Mouse (Mus musculus) midbrain, embryonic 16.5 days (tissue): Measurements from ENCODE around the gene Cacnb4. TPM values are rescaled to one million over a fixed set of nuclear protein-coding genes. Genes with fewer than 3 reads are reported as not detected.

Experiments
- ATAC-seq: fragments of 200-750 bp; cut with Nextera tagmentation; 2 replicates; pipeline ENCODE4 v1.8.0; 2017; ENCODE audit warnings: moderate TSS enrichment
- H3K27ac ChIP-seq: fragments of 300-500 bp; sonication (generic); 2 replicates; pipeline ENCODE4 v1.5.1; 2014; ENCODE audit warnings: mild to moderate bottlenecking, low read length, mixed read lengths
- H3K27me3 ChIP-seq: fragments of 300-500 bp; sonication (generic); 2 replicates; pipeline ENCODE4 v1.6.1; 2014; ENCODE audit warnings: low read depth, low read length, mixed read lengths; ENCODE audit not compliant: control insufficient read depth, insufficient read depth
- H3K36me3 ChIP-seq: fragments of 300-500 bp; sonication (generic); 2 replicates; pipeline ENCODE4 v1.6.1; 2014; ENCODE audit warnings: mild to moderate bottlenecking, low read length, moderate library complexity, mixed read lengths; ENCODE audit not compliant: control insufficient read depth, insufficient read depth
- H3K4me1 ChIP-seq: fragments of 300-500 bp; sonication (generic); 2 replicates; pipeline ENCODE4 v1.6.1; 2014; ENCODE audit warnings: mild to moderate bottlenecking, low read length, mixed read lengths; ENCODE audit not compliant: control insufficient read depth, insufficient read depth
- H3K4me2 ChIP-seq: fragments of 300-500 bp; sonication (generic); 2 replicates; pipeline ENCODE4 v1.6.1; 2014; ENCODE audit warnings: mild to moderate bottlenecking, low read length, mixed read lengths
- H3K4me3 ChIP-seq: fragments of 300-500 bp; sonication (generic); 2 replicates; pipeline ENCODE4 v1.5.1; 2014; ENCODE audit warnings: low read depth, mild to moderate bottlenecking, low read length, moderate library complexity, mixed read lengths
- H3K9ac ChIP-seq: fragments of 300-500 bp; sonication (generic); 2 replicates; pipeline ENCODE4 v1.6.1; 2014; ENCODE audit warnings: low read depth, low read length, mixed read lengths
- H3K9me3 ChIP-seq: fragments of 300-500 bp; sonication (generic); replicated peaks from 2 replicates; pipeline ENCODE4 v1.6.1; 2014; ENCODE audit warnings: mild to moderate bottlenecking, low read length, mixed read lengths; ENCODE audit not compliant: control insufficient read depth, poor library complexity, severe bottlenecking
- WGBS: fragments of 180-500 bp; shearing (Covaris S2); extraction: QIAGEN DNeasy Blood & Tissue Kit; methylation state at CpG from one replicate; pipeline ENCODE4 v1.1.7; 2014; 5-methylcytosine and 5-hydroxymethylcytosine counted together
- polyA plus RNA-seq: library from polyadenylated mRNA; unstranded; fragments of >200 nt; fragmentation: Nextera tagmentation; extraction: Ambion mirVana; gene quantifications from 2 replicates; pipeline ENCODE4 v1.2.1, GENCODE M21; 2015

Cacnb4 gene
- polyA plus RNA-seq, 1 experiment from 2014 or later = 15.6 TPM

- Histone ChIP-seq H3K4me1 (no peaks in the 10 kb centered on the region), H3K4me3 (no peak overlapping the region), H3K27me3 (no peaks in the 10 kb centered on the region), H3K9ac (no peak overlapping the region), H3K27ac (no peak overlapping the region), H3K9me3 (no peaks in the 10 kb centered on the region), H3K36me3 (peaks cover 4% of the 10 kb centered on the region; the same call in 1 of the 2 replicates), H3K4me2 (no peak overlapping the region)
- 91% methylated on average over 12 of the region's 12 CpGs for WGBS
- ATAC-seq = no peak
These were observed 215.2 kb downstream of the Cacnb4 start for GRCm38 (mm10) chr2:52461206-52461967.

GRCm38 (mm10) chr2:52455606-52456479, 220.8 kb downstream of the Cacnb4 start:
- H3K9me3 ChIP-seq = no peaks in the 10 kb centered on the region
- no peak overlapping the region for H3K27ac ChIP-seq
- H3K36me3 ChIP-seq = peaks cover 14% of the 10 kb centered on the region
- no peak for ATAC-seq
- no peak overlapping the region for H3K4me2 ChIP-seq
- no peak overlapping the region for H3K4me3 ChIP-seq
- no peaks in the 10 kb centered on the region for H3K4me1 ChIP-seq
- WGBS = 70% methylated on average over 7 of the region's 7 CpGs
- H3K9ac ChIP-seq = no peak overlapping the region
- H3K27me3 ChIP-seq = no peaks in the 10 kb centered on the region

- Histone ChIP-seq H3K4me3 (no peak overlapping the region), H3K9me3 (no peaks in the 10 kb centered on the region), H3K4me1 (no peaks in the 10 kb centered on the region), H3K27me3 (no peaks in the 10 kb centered on the region), H3K36me3 (peaks cover 13% of the 10 kb centered on the region), H3K9ac (no peak overlapping the region), H3K27ac (no peak overlapping the region), H3K4me2 (no peak overlapping the region)
- WGBS = 92% methylated on average over 8 of the region's 8 CpGs
- no peak for ATAC-seq
These were observed 226.8 kb downstream of the Cacnb4 start for GRCm38 (mm10) chr2:52449818-52450217.

- WGBS = 80% methylated on average over 1 of the region's 1 CpGs
- no peak overlapping the region for H3K27ac ChIP-seq
- no peak overlapping the region for H3K9ac ChIP-seq
- H3K4me1 ChIP-seq = no peaks in the 10 kb centered on the region
- H3K27me3 ChIP-seq = no peaks in the 10 kb centered on the region
- no peak for ATAC-seq
- no peak overlapping the region for H3K4me2 ChIP-seq
- H3K36me3 ChIP-seq = peaks cover 9% of the 10 kb centered on the region; the same call in 1 of the 2 replicates
- no peaks in the 10 kb centered on the region for H3K9me3 ChIP-seq
- no peak overlapping the region for H3K4me3 ChIP-seq
These were observed 227.7 kb downstream of the Cacnb4 start for GRCm38 (mm10) chr2:52448916-52449315.

- 77% methylated on average over 5 of the region's 5 CpGs for WGBS
- Histone ChIP-seq H3K4me2 (no peak overlapping the region), H3K27ac (no peak overlapping the region), H3K4me3 (no peak overlapping the region), H3K27me3 (no peaks in the 10 kb centered on the region), H3K4me1 (no peaks in the 10 kb centered on the region), H3K9me3 (no peaks in the 10 kb centered on the region), H3K36me3 (peaks cover 8% of the 10 kb centered on the region; the same call in 1 of the 2 replicates), H3K9ac (no peak overlapping the region)
- ATAC-seq = no peak
These were observed 230.0 kb downstream of the Cacnb4 start for GRCm38 (mm10) chr2:52446648-52447047.

GRCm38 (mm10) chr2:52442125-52442524, 234.5 kb downstream of the Cacnb4 start:
- Histone ChIP-seq H3K9me3 (no peaks in the 10 kb centered on the region), H3K27ac (no peak overlapping the region), H3K4me3 (no peak overlapping the region), H3K36me3 (no peaks in the 10 kb centered on the region), H3K9ac (no peak overlapping the region), H3K27me3 (no peaks in the 10 kb centered on the region), H3K4me2 (no peak overlapping the region), H3K4me1 (0 out of 2 replicates have a peak, but pooled peaks cover 2% of the 10 kb centered on the region)
- ATAC-seq = no peak
- WGBS = 30% methylated on average over 5 of the region's 5 CpGs

- H3K9ac ChIP-seq = no peak overlapping the region
- no peak overlapping the region for H3K27ac ChIP-seq
- H3K9me3 ChIP-seq = no peaks in the 10 kb centered on the region
These were observed 236.1 kb downstream of the Cacnb4 start for GRCm38 (mm10) chr2:52440420-52441015.

GRCm38 (mm10) chr2:52438437-52438836, 238.2 kb downstream of the Cacnb4 start:
- Histone ChIP-seq H3K4me2 (no peak overlapping the region), H3K36me3 (peaks cover 4% of the 10 kb centered on the region; the same call in 1 of the 2 replicates), H3K4me1 (0 out of 2 replicates have a peak, but pooled peaks cover 2% of the 10 kb centered on the region), H3K27me3 (no peaks in the 10 kb centered on the region), H3K9me3 (no peaks in the 10 kb centered on the region), H3K4me3 (no peak overlapping the region), H3K27ac (no peak overlapping the region), H3K9ac (no peak overlapping the region)
- ATAC-seq = no peak
- WGBS = 90% methylated on average over 4 of the region's 4 CpGs

More at GRCm38 (mm10) chr2:52440420-52441015, 236.1 kb downstream of the Cacnb4 start:
- no peak for ATAC-seq
- H3K4me3 ChIP-seq = no peak overlapping the region
- H3K36me3 ChIP-seq = peaks cover 4% of the 10 kb centered on the region; the same call in 1 of the 2 replicates
- WGBS = 88% methylated on average over 4 of the region's 4 CpGs
- no peaks in the 10 kb centered on the region for H3K27me3 ChIP-seq
- no peak overlapping the region for H3K4me2 ChIP-seq
- 0 out of 2 replicates have a peak, but pooled peaks cover 2% of the 10 kb centered on the region for H3K4me1 ChIP-seq
